Mouse (Mus musculus) forebrain, embryonic 11.5 days (tissue): ENCODE data around the gene Fam155a. TPM values are rescaled to one million over a fixed set of nuclear protein-coding genes. Genes with fewer than 3 reads are reported as not detected.

Source experiments
- ATAC-seq: fragments of 200-750 bp; cut with Nextera tagmentation; replicated peaks from 2 replicates; pipeline ENCODE4 v1.8.0; 2017; ENCODE audit warnings: moderate TSS enrichment; ENCODE audit not compliant: low FRiP score
- DNase-seq: peaks from one replicate; pipeline ENCODE4 v3.0.0-alpha.2; 2017; ENCODE audit warnings: low spot score
- H3K27ac ChIP-seq: fragments of 300-500 bp; sonication (generic); 2 replicates; pipeline ENCODE4 v1.5.1; 2014; ENCODE audit warnings: low read depth, low read length
- H3K27me3 ChIP-seq: fragments of 300-500 bp; sonication (generic); 2 replicates; pipeline ENCODE4 v1.6.1; 2014; ENCODE audit warnings: mild to moderate bottlenecking, low read length, mixed read lengths; ENCODE audit not compliant: control insufficient read depth, insufficient read depth
- H3K36me3 ChIP-seq: fragments of 300-500 bp; sonication (generic); 2 replicates; pipeline ENCODE4 v1.6.1; 2014; ENCODE audit warnings: mild to moderate bottlenecking, low read length, moderate library complexity, mixed read lengths; ENCODE audit not compliant: control insufficient read depth, insufficient read depth
- H3K4me1 ChIP-seq: fragments of 300-500 bp; sonication (generic); replicated peaks from 2 replicates; pipeline ENCODE4 v1.6.1; 2014; ENCODE audit warnings: low read length, mixed read lengths; ENCODE audit not compliant: control insufficient read depth, insufficient read depth
- H3K4me2 ChIP-seq: fragments of 300-500 bp; sonication (generic); 2 replicates; pipeline ENCODE4 v1.6.1; 2014; ENCODE audit warnings: low read depth, mild to moderate bottlenecking, low read length, moderate library complexity, mixed read lengths; ENCODE audit not compliant: severe bottlenecking
- H3K4me3 ChIP-seq: fragments of 300-500 bp; sonication (generic); 2 replicates; pipeline ENCODE4 v1.5.1; 2014; ENCODE audit warnings: low read depth, low read length
- H3K9ac ChIP-seq: fragments of 300-500 bp; sonication (generic); 2 replicates; pipeline ENCODE4 v1.6.1; 2014; ENCODE audit warnings: low read length
- H3K9me3 ChIP-seq: fragments of 300-500 bp; sonication (generic); 2 replicates; pipeline ENCODE4 v1.6.1; 2016; ENCODE audit warnings: low read length, mixed read lengths; ENCODE audit not compliant: control insufficient read depth
- WGBS: fragments of 180-500 bp; shearing (Covaris S2); extraction: QIAGEN DNeasy Blood & Tissue Kit; methylation state at CpG from one replicate; pipeline ENCODE4 v1.1.7; 2014; 5-methylcytosine and 5-hydroxymethylcytosine counted together
- polyA plus RNA-seq: library from polyadenylated mRNA; unstranded; fragments of >200 nt; fragmentation: Nextera tagmentation; extraction: Ambion mirVana; gene quantifications from 2 replicates; pipeline ENCODE4 v1.2.1, GENCODE M21; 2014

Fam155a gene
- polyA plus RNA-seq, 1 experiment from 2014 or later: 3.4 TPM

GRCm38 (mm10) chr8:9344136-9344535 lies 426.8 kb downstream of the Fam155a start:
- no peak for ATAC-seq
- WGBS: 71% methylated on average over 4 of the region's 4 CpGs
- Histone ChIP-seq H3K4me1 (peaks cover 3% of the 10 kb centered on the region; the same call in 1 of the 2 replicates), H3K9ac (no peak overlapping the region), H3K36me3 (no peaks in the 10 kb centered on the region), H3K27me3 (no peaks in the 10 kb centered on the region), H3K9me3 (no peaks in the 10 kb centered on the region), H3K27ac (no peak overlapping the region), H3K4me3 (no peak overlapping the region), H3K4me2 (no peak overlapping the region)
- DNase-seq: no peak

GRCm38 (mm10) chr8:9342998-9343397 lies 428.0 kb downstream of the Fam155a start:
- 86% methylated on average over 9 of the region's 9 CpGs for WGBS
- Histone ChIP-seq H3K36me3 (no peaks in the 10 kb centered on the region), H3K9ac (no peak overlapping the region)

GRCm38 (mm10) chr8:9342593-9342992 lies 428.4 kb downstream of the Fam155a start:
- H3K4me2 ChIP-seq: no peak overlapping the region
- no peak for ATAC-seq
- WGBS: 84% methylated on average over 9 of the region's 9 CpGs

More at GRCm38 (mm10) chr8:9342998-9343397, 428.0 kb downstream of the Fam155a start:
- DNase-seq (no peak), ATAC-seq (no peak)
- Histone ChIP-seq H3K4me1 (peaks cover 3% of the 10 kb centered on the region; the same call in 1 of the 2 replicates), H3K9me3 (no peaks in the 10 kb centered on the region), H3K27ac (no peak overlapping the region), H3K4me2 (no peak overlapping the region), H3K4me3 (no peak overlapping the region), H3K27me3 (no peaks in the 10 kb centered on the region)

GRCm38 (mm10) chr8:9337905-9338304 lies 433.1 kb downstream of the Fam155a start:
- peaks cover 7% of the 10 kb centered on the region; the same call in 1 of the 2 replicates for H3K4me1 ChIP-seq
- H3K9me3 ChIP-seq: no peaks in the 10 kb centered on the region
- no peaks in the 10 kb centered on the region for H3K36me3 ChIP-seq
- ATAC-seq (no peak), DNase-seq (no peak)
- H3K4me3 ChIP-seq: no peak overlapping the region
- WGBS: 91% methylated on average over 8 of the region's 8 CpGs
- H3K9ac ChIP-seq: no peak overlapping the region
- no peak overlapping the region for H3K4me2 ChIP-seq
- no peaks in the 10 kb centered on the region for H3K27me3 ChIP-seq
- H3K27ac ChIP-seq: no peak overlapping the region

More at GRCm38 (mm10) chr8:9342593-9342992, 428.4 kb downstream of the Fam155a start:
- H3K4me3 ChIP-seq: no peak overlapping the region
- H3K9me3 ChIP-seq: no peaks in the 10 kb centered on the region
- no peak overlapping the region for H3K27ac ChIP-seq
- H3K36me3 ChIP-seq: no peaks in the 10 kb centered on the region
- H3K4me1 ChIP-seq: peaks cover 2% of the 10 kb centered on the region; the same call in 1 of the 2 replicates
- no peak for DNase-seq
- H3K9ac ChIP-seq: no peak overlapping the region
- H3K27me3 ChIP-seq: no peaks in the 10 kb centered on the region

- Histone ChIP-seq H3K4me1 (peaks cover 7% of the 10 kb centered on the region; the same call in 1 of the 2 replicates), H3K9me3 (no peaks in the 10 kb centered on the region), H3K27ac (no peak overlapping the region), H3K9ac (no peak overlapping the region), H3K27me3 (no peaks in the 10 kb centered on the region), H3K4me3 (no peak overlapping the region), H3K4me2 (no peak overlapping the region), H3K36me3 (no peaks in the 10 kb centered on the region)
- ATAC-seq (no peak), DNase-seq (no peak)
- WGBS: 24% methylated on average over 6 of the region's 6 CpGs
These were observed 435.0 kb downstream of the Fam155a start for GRCm38 (mm10) chr8:9335933-9336303.

- H3K36me3 ChIP-seq: no peaks in the 10 kb centered on the region
- H3K9me3 ChIP-seq: no peaks in the 10 kb centered on the region
- no peaks in the 10 kb centered on the region for H3K27me3 ChIP-seq
- H3K27ac ChIP-seq: no peak overlapping the region
- no peak overlapping the region for H3K4me2 ChIP-seq
- 59% methylated on average over 10 of the region's 10 CpGs for WGBS
- no peak overlapping the region for H3K9ac ChIP-seq
- ATAC-seq (no peak), DNase-seq (no peak)
- no peak overlapping the region for H3K4me3 ChIP-seq
- peaks cover 7% of the 10 kb centered on the region; the same call in 1 of the 2 replicates for H3K4me1 ChIP-seq
These were observed 435.6 kb downstream of the Fam155a start for GRCm38 (mm10) chr8:9335285-9335932.

GRCm38 (mm10) chr8:9332766-9333165 lies 438.2 kb downstream of the Fam155a start:
- Histone ChIP-seq H3K36me3 (no peaks in the 10 kb centered on the region), H3K4me3 (no peak overlapping the region), H3K9ac (no peak overlapping the region), H3K4me2 (no peak overlapping the region), H3K4me1 (peaks cover 7% of the 10 kb centered on the region; the same call in 1 of the 2 replicates), H3K27me3 (no peaks in the 10 kb centered on the region), H3K27ac (no peak overlapping the region), H3K9me3 (no peaks in the 10 kb centered on the region)
- DNase-seq (no peak), ATAC-seq (no peak)
- WGBS: 97% methylated on average over 2 of the region's 2 CpGs

GRCm38 (mm10) chr8:9309456-9309855 lies 461.5 kb downstream of the Fam155a start:
- 36% methylated on average over 8 of the region's 8 CpGs for WGBS
- DNase-seq: peak; percentile 77
- H3K27me3 ChIP-seq: no peaks in the 10 kb centered on the region
- no peak for ATAC-seq
- no peak overlapping the region for H3K4me2 ChIP-seq
- no peak overlapping the region for H3K4me3 ChIP-seq
- no peaks in the 10 kb centered on the region for H3K36me3 ChIP-seq
- no peak overlapping the region for H3K27ac ChIP-seq
- H3K9ac ChIP-seq: no peak overlapping the region
- H3K4me1 ChIP-seq: no peaks in the 10 kb centered on the region
- H3K9me3 ChIP-seq: no peaks in the 10 kb centered on the region
